Mouse (Mus musculus): Measurements from ENCODE around the gene Igsf21. TPM values are rescaled to one million over a fixed set of nuclear protein-coding genes. Genes with fewer than 3 reads are reported as not detected.
A peak's percentile ranks its signal among the peaks of the same experiment; 100 is the strongest.

Igsf21 gene
- polyA plus RNA-seq, 1 experiment from 2014 or later, result 50.8 TPM

DNA sequence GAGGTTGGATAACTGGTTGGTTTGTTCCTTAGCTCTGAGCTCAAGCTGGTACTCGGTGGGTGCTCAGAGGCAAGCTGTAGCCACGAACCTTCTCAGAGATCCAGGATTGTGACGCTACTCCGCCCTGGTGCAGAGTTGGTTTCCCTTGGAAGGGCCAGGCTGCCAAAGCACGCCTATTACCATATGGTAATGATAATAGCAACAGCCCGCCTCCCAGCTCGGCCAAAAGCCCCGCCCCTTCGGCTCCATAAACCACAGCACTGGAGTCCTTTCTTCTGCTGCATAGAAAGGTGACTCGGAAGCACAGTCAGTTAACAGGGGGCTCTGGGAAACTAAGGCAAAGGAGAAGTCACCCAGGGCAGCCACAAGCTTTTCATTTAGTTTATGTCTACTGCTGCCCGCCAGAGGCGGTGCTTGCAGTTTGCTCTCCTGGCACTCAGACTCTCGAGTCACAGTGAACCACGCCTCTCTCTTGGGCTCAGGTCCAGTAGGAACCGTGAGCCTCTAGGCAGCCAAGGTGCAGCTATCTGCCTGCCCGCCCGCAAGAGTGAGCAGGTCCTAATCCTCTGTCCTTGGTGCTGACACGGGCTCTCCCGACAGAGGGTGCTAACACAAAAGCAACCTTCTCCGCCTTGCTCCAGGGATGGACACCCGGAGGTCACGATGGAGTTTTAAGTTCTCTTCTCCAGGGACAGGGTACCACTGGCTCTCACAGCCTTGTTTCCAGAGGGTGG, 2.6 kb upstream of the Igsf21 start:
- peak overlapping the region; percentile 27 for H3K4me2 ChIP-seq (replicated peaks)
- 3% methylated on average over 22 of the region's 22 CpGs for WGBS
- H3K9ac ChIP-seq (replicated peaks), result no peak overlapping the region
- no peak overlapping the region for H3K27ac ChIP-seq (replicated peaks)
- no peak overlapping the region for H3K4me3 ChIP-seq
- ATAC-seq (replicated peaks), result peak; percentile 18; the same call in 1 of the 2 replicates
- no peaks in the 10 kb centered on the region for H3K36me3 ChIP-seq
- peaks cover 44% of the 10 kb centered on the region for H3K4me1 ChIP-seq
- peaks cover 15% of the 10 kb centered on the region; the same call in 1 of the 2 replicates for H3K27me3 ChIP-seq
- no peaks in the 10 kb centered on the region for H3K9me3 ChIP-seq

DNA sequence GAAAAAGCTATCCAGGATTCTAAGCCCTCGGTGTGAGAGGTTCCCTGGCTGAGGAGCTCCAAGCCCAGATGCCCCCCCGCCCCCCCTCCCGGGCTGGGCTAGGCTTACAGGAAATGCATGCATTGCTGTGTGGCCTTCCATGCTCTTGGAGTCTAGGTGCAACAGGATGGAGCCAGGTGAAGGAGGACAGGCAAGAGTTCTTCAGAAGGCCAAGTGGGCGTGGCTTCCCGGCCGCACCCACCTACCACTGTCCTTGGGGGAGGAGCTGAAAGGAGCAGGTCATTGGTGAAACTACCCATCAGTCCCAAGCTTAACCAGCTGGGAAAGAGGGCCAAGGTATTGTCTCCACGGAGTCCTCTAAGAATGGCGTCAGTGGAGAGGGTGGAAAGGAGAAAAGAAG, 1.8 kb upstream of the Igsf21 start:
- Histone ChIP-seq H3K27ac (replicated peaks) (no peak overlapping the region), H3K4me2 (replicated peaks) (no peak overlapping the region), H3K27me3 (peaks cover 22% of the 10 kb centered on the region; the same call in 1 of the 2 replicates), H3K9ac (replicated peaks) (no peak overlapping the region), H3K36me3 (no peaks in the 10 kb centered on the region), H3K9me3 (no peaks in the 10 kb centered on the region), H3K4me1 (peaks cover 52% of the 10 kb centered on the region), H3K4me3 (no peak overlapping the region)
- WGBS, result 4% methylated on average over 8 of the region's 8 CpGs
- ATAC-seq (replicated peaks), result no peak

DNA sequence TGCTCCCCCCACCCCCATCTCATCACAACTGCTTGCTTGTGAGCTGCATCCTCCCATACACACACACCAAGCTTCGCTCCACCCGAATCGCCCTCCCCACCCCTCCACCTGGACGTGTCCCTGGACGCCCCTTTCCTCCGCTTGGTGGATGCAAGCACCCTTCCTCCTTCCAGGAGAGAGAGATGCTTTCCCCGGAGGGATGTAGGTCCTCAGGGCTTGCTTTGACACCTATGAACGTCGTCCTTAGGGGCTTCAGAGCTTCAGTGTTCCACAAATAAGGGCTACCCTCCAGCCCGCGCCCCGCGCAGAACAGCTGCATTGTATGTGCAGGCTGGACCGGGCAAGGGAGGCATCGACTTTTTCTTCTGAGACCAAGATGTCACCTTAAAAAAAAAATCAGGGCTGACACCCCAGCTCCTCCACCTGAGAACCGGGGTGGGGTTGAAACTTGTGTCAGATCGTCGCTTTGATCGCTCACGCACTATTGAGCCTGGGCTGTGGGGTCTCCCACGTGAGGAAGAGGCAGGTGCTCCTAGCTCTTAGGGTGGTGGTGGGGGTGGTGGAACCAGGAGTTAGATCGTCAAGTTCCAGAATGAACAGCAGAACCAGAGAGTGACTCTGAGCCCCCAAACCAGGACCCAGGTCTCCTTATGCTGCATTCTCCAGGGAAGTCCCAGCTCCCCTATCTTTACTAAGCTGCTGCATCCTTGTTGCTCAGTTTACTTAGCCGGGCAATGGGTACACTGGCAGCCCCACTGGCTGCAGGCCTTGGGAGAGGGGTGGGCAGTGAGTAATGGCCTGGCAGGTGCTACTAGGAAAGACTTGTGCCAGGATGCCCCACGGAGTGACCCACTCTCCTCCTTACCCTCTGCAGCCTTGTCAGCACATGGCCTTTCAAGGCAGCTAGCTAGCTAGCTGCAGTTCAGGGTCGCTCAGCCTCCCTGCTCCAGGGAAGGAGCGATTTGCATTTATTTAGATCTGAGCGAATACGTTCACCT, 721 bp upstream of the Igsf21 start:
- Histone ChIP-seq H3K4me2 (replicated peaks) (peak overlapping the region; percentile 89), H3K9ac (replicated peaks) (peak overlapping the region; percentile 77), H3K27ac (replicated peaks) (no peak overlapping the region), H3K36me3 (no peaks in the 10 kb centered on the region), H3K27me3 (peaks cover 33% of the 10 kb centered on the region; the same call in 1 of the 2 replicates), H3K9me3 (no peaks in the 10 kb centered on the region), H3K4me3 (peak overlapping the region; percentile 59), H3K4me1 (peaks cover 60% of the 10 kb centered on the region)
- ATAC-seq (replicated peaks), result peak; percentile 32; the same call in 1 of the 2 replicates
- whole genome bisulfite sequencing, result 6% methylated on average over 28 of the region's 28 CpGs

DNA sequence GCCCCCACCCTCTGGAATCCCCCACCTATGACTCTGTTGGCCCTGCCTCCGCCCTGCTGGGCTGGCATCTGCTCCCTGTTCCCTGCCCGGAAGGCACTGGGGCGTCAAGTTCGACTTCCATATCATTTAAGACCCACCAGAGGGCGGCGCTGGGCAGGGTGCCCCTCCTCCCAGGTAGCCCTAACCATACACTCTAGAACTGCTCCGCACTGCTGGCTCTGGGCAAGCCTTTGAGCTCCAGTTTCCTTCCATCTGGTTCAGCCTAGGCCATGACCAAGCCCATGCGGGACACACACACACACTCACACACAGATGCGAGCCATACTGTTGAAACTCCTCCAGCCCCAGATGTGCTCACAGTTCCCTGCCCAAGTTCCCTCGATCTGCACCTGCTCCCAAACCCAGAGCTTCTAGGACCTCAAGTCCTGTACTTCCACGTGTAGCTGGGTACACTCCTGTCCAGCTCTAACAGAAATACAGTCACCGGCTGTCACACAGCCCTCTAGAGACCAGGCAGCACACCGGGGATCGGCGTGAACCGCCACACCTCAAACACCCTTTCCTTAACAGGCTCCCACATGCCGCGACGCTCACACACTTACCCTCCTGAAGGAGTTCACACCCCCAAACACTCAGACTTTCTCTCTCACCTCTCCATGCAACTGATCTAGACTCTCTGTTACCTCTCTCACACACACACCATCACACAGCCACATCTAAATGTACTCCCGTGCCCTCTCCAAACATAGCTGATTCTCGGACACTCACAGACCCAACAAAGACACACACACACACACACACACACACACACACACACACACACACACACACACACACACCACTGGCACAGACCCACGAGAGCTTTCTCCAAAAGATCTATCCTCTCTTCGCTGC, 1.1 kb downstream of the Igsf21 start:
- Histone ChIP-seq H3K4me2 (replicated peaks) (peak overlapping the region; percentile 89), H3K36me3 (no peaks in the 10 kb centered on the region), H3K9me3 (no peaks in the 10 kb centered on the region), H3K4me3 (peak overlapping the region; percentile 59), H3K27ac (replicated peaks) (peak overlapping the region; percentile 65), H3K27me3 (peaks cover 34% of the 10 kb centered on the region; the same call in 1 of the 2 replicates), H3K4me1 (peaks cover 67% of the 10 kb centered on the region), H3K9ac (replicated peaks) (peak overlapping the region; percentile 77)
- ATAC-seq (replicated peaks), result 0 out of 2 replicates have a peak, but pooled peaks have one; percentile 5
- 2% methylated on average over 23 of the region's 23 CpGs for WGBS

DNA sequence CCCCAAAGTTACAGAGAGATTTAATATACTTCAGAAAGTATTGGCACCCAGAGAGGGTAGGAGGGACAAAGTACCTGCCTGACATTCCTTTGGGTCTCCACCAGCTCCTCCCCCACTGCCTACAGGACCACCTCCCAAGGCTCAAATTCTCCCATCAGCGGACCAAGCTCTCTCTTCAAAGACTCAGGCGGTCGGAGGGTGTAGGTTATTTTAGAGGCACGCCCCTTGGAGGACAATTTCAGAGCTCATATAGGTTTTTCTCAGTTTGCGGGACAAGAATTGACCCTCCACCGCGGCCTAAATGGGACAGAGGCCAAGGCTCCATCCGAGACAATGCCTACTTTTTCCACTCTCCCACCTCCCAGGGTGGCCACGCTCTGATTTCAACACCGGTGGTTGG, 1.7 kb downstream of the Igsf21 start:
- peaks cover 31% of the 10 kb centered on the region; the same call in 1 of the 2 replicates for H3K27me3 ChIP-seq
- ATAC-seq (replicated peaks), result no peak
- H3K4me2 ChIP-seq (replicated peaks), result peak overlapping the region; percentile 89
- no peaks in the 10 kb centered on the region for H3K9me3 ChIP-seq
- peak overlapping the region; percentile 59 for H3K4me3 ChIP-seq
- no peak overlapping the region for H3K9ac ChIP-seq (replicated peaks)
- no peaks in the 10 kb centered on the region for H3K36me3 ChIP-seq
- peaks cover 67% of the 10 kb centered on the region for H3K4me1 ChIP-seq
- H3K27ac ChIP-seq (replicated peaks), result no peak overlapping the region
- 3% methylated on average over 10 of the region's 10 CpGs for WGBS

DNA sequence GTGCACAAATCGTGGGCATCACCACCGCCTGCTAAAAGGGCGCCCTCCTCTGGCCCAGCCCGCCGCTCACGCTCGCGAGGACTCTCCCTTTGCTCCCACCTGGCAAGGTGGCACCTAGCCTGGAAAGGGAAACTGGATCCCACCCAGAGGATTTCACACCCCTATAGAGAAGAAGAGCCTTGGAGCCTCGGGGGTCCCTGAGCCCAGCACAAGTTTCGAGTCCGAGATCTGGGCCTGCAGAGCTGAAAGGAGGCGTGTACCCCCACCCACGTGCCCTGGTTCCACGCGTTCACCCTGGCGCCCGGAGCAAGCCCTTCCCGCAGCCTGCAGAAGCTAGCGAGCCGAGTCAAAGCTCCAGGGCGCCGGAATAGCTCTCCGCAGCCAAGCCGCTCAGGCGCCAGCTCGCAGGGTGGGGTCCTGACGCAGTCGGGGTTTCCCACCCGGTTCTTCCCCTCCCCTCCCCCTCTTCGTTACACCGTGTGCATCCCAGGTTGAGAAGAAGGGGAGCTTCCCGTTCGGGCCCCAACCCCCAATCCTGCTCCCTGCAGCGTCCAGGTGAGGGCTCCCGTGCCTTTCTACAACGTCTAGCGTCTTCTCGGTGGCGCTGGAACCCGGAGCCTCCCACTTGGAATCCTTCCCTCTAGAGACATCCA, 2.3 kb downstream of the Igsf21 start:
- peak overlapping the region; percentile 48 for H3K9ac ChIP-seq (replicated peaks)

DNA sequence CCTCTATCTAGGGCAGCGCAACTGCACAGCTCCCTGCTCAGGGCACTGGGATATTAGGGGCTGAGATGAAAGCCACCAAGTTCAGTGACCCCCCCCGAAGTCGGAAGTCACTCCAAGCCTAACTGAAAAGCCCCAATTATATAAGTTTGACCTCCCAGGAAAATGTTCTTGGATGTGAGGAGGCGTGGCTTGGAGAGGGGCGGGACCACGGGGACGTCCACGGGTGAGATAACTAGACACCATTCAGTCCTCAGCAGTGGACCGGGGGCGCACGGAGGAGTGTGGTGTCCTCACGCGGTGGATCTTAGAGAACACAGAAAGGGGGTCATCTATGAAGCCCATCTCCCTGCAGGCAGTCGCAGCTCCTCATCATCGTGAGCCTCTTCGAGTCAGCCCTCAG, 3.4 kb downstream of the Igsf21 start:
- H3K4me2 ChIP-seq (replicated peaks), result peak overlapping the region; percentile 89; the same call in 1 of the 2 replicates
- no peak for ATAC-seq (replicated peaks)
- WGBS, result 19% methylated on average over 16 of the region's 16 CpGs
- H3K9me3 ChIP-seq, result no peaks in the 10 kb centered on the region
- peaks cover 27% of the 10 kb centered on the region; the same call in 1 of the 2 replicates for H3K27me3 ChIP-seq
- no peak overlapping the region for H3K27ac ChIP-seq (replicated peaks)
- H3K36me3 ChIP-seq, result no peaks in the 10 kb centered on the region
- H3K4me1 ChIP-seq, result peaks cover 51% of the 10 kb centered on the region
- no peak overlapping the region for H3K4me3 ChIP-seq
- H3K9ac ChIP-seq (replicated peaks), result no peak overlapping the region

More for the DNA sequence above, 2.3 kb downstream of the Igsf21 start:
- Histone ChIP-seq H3K4me3 (peak overlapping the region; percentile 59), H3K36me3 (no peaks in the 10 kb centered on the region), H3K4me2 (replicated peaks) (peak overlapping the region; percentile 89), H3K4me1 (peaks cover 61% of the 10 kb centered on the region), H3K9me3 (no peaks in the 10 kb centered on the region), H3K27ac (replicated peaks) (no peak overlapping the region), H3K27me3 (peaks cover 27% of the 10 kb centered on the region; the same call in 1 of the 2 replicates)
- WGBS, result 3% methylated on average over 39 of the region's 40 CpGs
- ATAC-seq (replicated peaks), result no peak

- no peak for ATAC-seq (replicated peaks)
- peaks cover 50% of the 10 kb centered on the region for H3K4me1 ChIP-seq
Observed at GRCm38 (mm10) chr4:140242291-140242690, 4.3 kb downstream of the Igsf21 start.

DNA sequence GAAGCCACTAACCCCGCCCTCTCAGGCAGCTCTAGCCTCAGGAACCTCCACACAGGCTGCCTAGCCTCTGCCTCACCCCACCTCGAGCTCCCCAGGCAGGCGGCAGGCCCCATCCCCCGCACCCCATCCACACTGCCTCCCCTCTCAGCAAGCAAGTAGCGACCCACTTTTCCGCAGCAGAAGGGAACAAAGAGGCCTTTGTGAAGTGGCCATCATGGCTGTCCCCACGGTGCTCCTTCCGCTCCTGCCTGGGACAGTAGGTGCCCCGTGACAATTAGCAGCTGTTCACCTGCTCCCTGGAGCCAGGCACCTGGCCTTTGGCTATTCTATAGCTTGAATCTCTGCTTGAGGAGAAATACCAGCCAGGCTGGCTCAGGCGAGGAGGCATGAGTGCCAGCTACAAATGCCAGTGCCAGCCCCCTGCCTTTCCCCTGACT, 9.3 kb downstream of the Igsf21 start:
- H3K9me3 ChIP-seq, result no peaks in the 10 kb centered on the region
- 0 out of 2 replicates have a peak overlapping the region, but pooled peaks have one; percentile 25 for H3K9ac ChIP-seq (replicated peaks)

More at GRCm38 (mm10) chr4:140242291-140242690, 4.3 kb downstream of the Igsf21 start:
- Histone ChIP-seq H3K9ac (replicated peaks) (no peak overlapping the region), H3K4me3 (no peak overlapping the region), H3K36me3 (no peaks in the 10 kb centered on the region), H3K27ac (replicated peaks) (no peak overlapping the region), H3K4me2 (replicated peaks) (no peak overlapping the region), H3K9me3 (no peaks in the 10 kb centered on the region), H3K27me3 (peaks cover 24% of the 10 kb centered on the region; the same call in 1 of the 2 replicates)
- 60% methylated on average over 1 of the region's 1 CpGs for WGBS

DNA sequence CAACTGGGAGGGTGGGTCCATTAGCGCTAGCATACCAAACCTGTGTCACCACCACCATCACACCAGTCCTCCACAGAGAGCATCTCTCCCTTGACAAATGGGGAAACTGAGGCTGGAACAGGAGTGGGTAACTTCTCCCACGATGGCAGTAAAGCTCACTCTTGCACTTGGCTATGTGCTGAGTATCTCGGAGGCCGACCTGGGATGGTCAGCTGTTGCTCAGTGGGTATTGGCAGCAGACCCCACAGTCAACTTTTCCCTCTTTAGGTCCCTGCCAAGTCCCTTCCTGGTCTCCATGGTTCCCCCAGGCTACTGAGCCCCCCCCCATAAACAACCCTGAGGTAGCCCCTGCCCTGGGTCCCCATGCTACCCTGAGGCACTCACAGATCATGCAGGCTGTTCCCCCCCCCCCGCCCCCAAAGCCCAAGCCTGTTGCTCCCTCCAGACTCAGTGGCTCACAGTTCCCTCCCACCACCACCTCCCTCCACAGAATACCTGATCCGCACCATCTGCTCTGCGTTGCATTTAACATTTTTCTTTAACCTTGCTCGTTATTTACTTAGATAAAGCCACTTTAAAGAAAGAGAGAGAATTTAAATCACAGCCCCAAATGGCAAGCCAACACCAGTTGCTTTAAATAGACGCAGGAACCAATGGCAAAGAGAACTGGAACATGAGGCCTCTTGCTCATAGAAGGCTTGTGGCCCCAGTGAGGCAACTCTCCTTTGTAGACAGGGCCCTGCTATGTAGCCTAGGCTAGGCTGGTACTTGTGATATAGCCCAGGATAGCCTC, 11.0 kb downstream of the Igsf21 start:
- ATAC-seq (replicated peaks), result no peak
- H3K9me3 ChIP-seq, result no peaks in the 10 kb centered on the region
- 55% methylated on average over 9 of the region's 9 CpGs for WGBS

More for the DNA sequence above, 9.3 kb downstream of the Igsf21 start:
- Histone ChIP-seq H3K36me3 (no peaks in the 10 kb centered on the region), H3K27me3 (peaks cover 1% of the 10 kb centered on the region; the same call in 1 of the 2 replicates), H3K4me1 (peaks cover 28% of the 10 kb centered on the region), H3K27ac (replicated peaks) (peak overlapping the region; percentile 8; the same call in 1 of the 2 replicates), H3K4me2 (replicated peaks) (no peak overlapping the region), H3K4me3 (no peak overlapping the region)
- 11% methylated on average over 10 of the region's 10 CpGs for WGBS
- peak; percentile 59 for ATAC-seq (replicated peaks)

More for the DNA sequence above, 11.0 kb downstream of the Igsf21 start:
- Histone ChIP-seq H3K27me3 (no peaks in the 10 kb centered on the region), H3K4me1 (peaks cover 21% of the 10 kb centered on the region), H3K4me2 (replicated peaks) (no peak overlapping the region), H3K9ac (replicated peaks) (no peak overlapping the region), H3K27ac (replicated peaks) (no peak overlapping the region), H3K36me3 (no peaks in the 10 kb centered on the region), H3K4me3 (no peak overlapping the region)
